Mouse (Mus musculus) CH12.LX (cell line): ENCODE measurements around the gene Htra3.

Source experiments
- CTCF ChIP-seq, 2 experiments: IDR thresholded peaks in 1 of 2; conservative IDR thresholded peaks in 1 of 2; 2 replicates each; pipeline ENCODE4 v1.5.1; 2011 to 2012; ENCODE audit warnings: low read depth in 2 of 2, low read length in 2 of 2, improper control_type of control experiment in 1 of 2, inconsistent platforms in 1 of 2, mild to moderate bottlenecking in 1 of 2, moderate library complexity in 1 of 2
- E2F4 ChIP-seq: IDR thresholded peaks from 2 replicates; pipeline ENCODE4 v1.6.1; 2011; ENCODE audit warnings: low read depth, low read length, improper control_type of control experiment; ENCODE audit not compliant: insufficient replicate concordance
- HCFC1 ChIP-seq: IDR thresholded peaks from 2 replicates; pipeline ENCODE4 v1.6.1; 2012; ENCODE audit warnings: low read depth, mild to moderate bottlenecking, inconsistent platforms, low read length, improper control_type of control experiment
- IRF4 ChIP-seq: IDR thresholded peaks from 2 replicates; pipeline ENCODE4 v1.6.1; 2014; ENCODE audit warnings: low read depth, mild to moderate bottlenecking, inconsistent platforms, low read length, improper control_type of control experiment
- JUN ChIP-seq: IDR thresholded peaks from 2 replicates; pipeline ENCODE4 v1.6.1; 2011; ENCODE audit warnings: low read depth, mild to moderate bottlenecking, low read length, improper control_type of control experiment, moderate library complexity; ENCODE audit not compliant: insufficient read depth
- MAX ChIP-seq: IDR thresholded peaks from 2 replicates; pipeline ENCODE4 v1.6.1; 2011; ENCODE audit warnings: low read length, improper control_type of control experiment
- POLR2A ChIP-seq: IDR thresholded peaks from 2 replicates; pipeline ENCODE4 v1.6.1; 2011; ENCODE audit warnings: low read depth, mild to moderate bottlenecking, improper control_type of control experiment, low read length

DNA sequence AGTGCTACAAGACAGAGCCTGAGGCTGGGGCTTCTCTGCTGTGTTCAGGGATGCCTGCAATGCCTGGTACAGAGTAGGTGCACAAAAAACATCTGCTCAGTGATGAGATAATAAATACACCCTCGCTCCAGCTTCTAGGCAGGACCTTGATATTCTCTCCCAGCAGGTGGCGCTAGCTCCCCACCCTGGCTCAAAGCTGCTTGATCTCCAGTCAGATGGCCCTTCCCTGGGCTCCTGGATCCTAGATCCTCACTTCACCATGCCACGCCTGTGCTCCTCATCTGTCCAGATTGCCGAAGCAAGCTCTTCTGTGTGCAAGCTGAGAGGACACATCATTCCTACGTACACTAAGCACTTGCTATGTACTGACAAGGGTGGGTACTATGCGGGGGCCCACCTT is 21.5 kb upstream of the Htra3 start:
- no peak for TF ChIP-seq IRF4
- TF ChIP-seq POLR2A = no peak
- TF ChIP-seq E2F4 = no peak
- TF ChIP-seq CTCF (conservative IDR thresholded peaks at IDR 0.05 in 1 of 2, IDR thresholded peaks at IDR 0.05 in 1 of 2; ENCODE audit: low read depth in 2 of 2, low read length in 2 of 2) = peak; percentile 83 to 90
- no peak for TF ChIP-seq MAX
- TF ChIP-seq HCFC1 = no peak
- TF ChIP-seq JUN = no peak
